Mouse (Mus musculus): ENCODE results near the gene Ms4a6c.
"Not testable (repeated sequence)": the region's sequence is repeated elsewhere in the genome, so short reads cannot be mapped to it uniquely, and the experiment has no call there.

Gene Ms4a6c

DNA sequence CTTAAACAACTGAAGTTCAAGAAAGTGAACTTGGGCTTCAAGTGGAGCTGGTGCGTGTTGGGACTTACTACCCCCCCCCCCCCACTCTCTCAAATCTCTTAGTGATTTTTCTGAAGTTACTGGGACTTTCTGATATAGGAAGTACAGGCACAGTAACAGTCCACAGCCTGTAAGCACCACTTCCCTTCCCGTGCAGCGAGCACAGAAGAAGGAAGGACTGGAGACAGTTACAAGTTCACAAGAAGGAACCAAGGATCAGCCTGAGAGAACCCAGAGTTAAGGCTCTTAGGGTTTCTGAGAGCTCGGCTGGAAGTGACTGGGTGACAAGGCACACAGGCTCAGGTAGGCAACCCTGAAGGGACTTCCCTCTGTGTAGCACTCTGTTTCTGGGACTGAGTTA is at the start of gene Ms4a6c:
Gene Ms4a6c (plus strand): TSS at position 152 of the 400 bp plus-strand sequence.
- not testable (repeated sequence) for DNase-seq (ENCODE audit: low spot score in 2 of 2)

- DNase-seq (ENCODE audit: low spot score in 2 of 2) = not testable (repeated sequence)
These were observed 38.0 kb upstream of the Ms4a6c start for GRCm38 (mm10) chr19:11431209-11431608.

- DNase-seq (ENCODE audit: low spot score in 2 of 2) = no peak
These were observed 33.9 kb upstream of the Ms4a6c start for GRCm38 (mm10) chr19:11435058-11435834.

DNA sequence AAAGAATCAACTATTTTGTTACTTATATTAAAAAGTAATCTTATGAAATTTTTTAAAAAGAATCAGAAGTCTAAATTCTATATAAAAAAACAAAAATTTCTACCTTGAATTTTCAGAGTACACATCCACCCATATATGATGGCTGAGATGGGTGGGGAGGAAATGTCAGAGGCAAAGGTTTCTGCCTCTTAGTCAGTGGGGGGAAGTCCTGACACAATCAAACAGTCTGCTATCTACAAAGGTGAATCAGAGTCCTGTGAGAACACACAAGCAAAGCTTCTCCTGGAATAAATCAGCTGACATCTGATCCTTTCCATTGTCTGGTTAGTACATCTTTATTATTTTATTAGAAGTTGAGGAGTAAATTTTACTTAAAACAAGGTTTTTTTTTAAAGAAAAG is 25.8 kb upstream of the Ms4a6c start, which contains the start of gene Ms4a4b:
Gene Ms4a4b (plus strand): TSS at position 216 of the 400 bp plus-strand sequence.
- no peak for DNase-seq (ENCODE audit: low spot score in 2 of 2)

DNA sequence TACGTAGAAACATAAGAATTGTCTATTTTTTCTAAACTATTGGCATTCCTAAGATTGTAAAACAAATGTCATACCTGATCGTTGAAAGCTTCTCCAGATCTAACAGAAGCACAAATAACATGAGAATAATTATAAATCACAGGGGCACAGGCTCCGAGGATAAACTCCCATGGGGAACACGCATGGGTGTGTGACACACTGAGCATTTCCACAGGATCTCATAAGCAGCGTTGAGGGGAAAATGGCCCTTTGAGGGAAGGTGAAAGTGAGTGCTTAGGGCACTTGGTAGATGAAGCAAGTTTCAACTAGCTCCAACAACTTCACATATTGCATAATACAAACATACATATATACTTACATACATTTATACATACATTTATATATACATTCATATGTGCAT is 25.2 kb upstream of the Ms4a6c start:
- DNase-seq (ENCODE audit: low spot score in 2 of 2) = no peak

- no peak for DNase-seq (ENCODE audit: low spot score in 2 of 2)
These were observed 21.9 kb upstream of the Ms4a6c start for GRCm38 (mm10) chr19:11447238-11447637.

GRCm38 (mm10) chr19:11459041-11459440 is 10.1 kb upstream of the Ms4a6c start:
- not testable (repeated sequence) for DNase-seq (ENCODE audit: low spot score in 2 of 2)

DNA sequence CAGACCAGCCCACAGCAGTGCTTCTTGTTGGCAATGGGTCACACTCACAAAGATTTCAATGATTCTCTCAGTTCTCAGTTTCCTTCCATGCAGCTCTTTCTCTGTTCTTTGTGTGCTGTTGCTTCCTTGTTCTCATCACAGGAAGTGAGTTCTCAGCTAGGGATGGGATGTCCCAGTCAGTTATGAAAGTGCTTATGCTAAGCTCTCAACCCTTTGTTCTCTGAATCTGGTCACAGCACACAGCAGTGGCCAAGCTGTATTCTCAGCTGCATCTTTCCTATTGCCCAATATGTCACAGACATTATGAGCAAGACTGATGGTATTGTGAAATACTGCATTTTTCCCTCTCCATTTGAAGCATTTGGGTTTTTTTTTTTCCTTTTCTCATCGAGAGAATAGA is 4.4 kb upstream of the Ms4a6c start:
- DNase-seq (ENCODE audit: low spot score in 2 of 2) = not testable (repeated sequence)

DNA sequence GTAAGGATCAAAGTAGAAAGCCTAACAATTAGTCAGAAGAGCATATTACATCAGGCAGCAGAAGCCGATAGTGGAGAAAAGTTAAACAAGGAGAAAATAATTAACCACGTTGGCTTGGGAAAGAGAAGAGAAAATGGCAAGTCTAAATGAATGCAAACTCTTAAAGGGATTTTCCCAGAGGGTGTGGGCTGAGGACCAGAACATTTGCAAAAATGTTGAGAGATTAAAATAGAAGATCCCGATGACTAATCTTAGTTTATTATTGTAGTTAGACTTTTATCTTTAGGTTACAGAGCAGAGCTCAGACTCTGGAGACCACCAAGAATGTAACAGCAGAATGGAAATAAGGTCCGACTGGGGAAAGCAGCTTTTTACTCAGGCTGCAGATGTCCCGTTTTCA is 2.7 kb upstream of the Ms4a6c start:
- no peak for DNase-seq (ENCODE audit: low spot score in 2 of 2)

- DNase-seq (ENCODE audit: low spot score in 2 of 2) = not testable (repeated sequence)
These were observed 805 bp upstream of the Ms4a6c start for GRCm38 (mm10) chr19:11468361-11468760.

DNA sequence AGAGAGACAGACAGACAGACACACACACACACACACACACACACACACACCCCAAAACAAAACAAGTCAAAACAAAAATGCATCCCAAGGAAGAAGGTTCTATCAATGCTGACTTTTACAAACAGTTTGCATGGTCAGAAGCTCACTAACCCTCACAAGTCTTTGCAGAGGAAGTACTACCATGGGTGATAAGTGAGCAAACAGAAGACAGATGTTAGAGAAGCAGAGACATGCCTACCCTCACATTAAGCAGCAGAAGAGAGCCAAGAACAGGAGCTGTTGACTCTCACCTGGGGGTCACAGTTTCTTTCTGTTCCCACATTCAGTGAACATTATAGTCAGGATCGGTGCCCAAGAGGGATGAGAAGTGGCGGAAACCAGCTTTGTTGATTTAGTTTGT is 10.5 kb downstream of the Ms4a6c start:
- DNase-seq (ENCODE audit: low spot score in 2 of 2) = no peak

- DNase-seq (ENCODE audit: low spot score in 2 of 2) = no peak
These were observed 13.5 kb downstream of the Ms4a6c start for GRCm38 (mm10) chr19:11482684-11483083.

DNA sequence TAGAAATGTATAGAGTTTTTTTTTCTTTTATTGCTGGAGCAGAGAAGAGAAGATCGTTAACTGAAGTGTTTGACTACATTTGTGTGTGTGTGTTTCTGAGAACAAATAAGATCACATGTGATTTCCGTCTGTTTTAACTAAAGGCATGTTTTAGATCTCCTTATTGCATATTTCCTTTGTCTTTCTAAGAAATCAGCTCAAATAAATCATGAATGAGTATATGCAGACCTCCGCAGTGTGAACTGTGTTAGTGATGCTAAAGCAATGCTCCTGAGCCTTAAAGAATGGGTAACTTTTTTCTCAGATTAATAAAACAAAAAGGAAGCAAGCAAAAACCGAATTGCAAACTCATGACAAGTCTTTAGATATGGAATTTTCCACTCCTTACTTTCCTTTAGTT is 14.8 kb downstream of the Ms4a6c start:
- DNase-seq (ENCODE audit: low spot score in 2 of 2) = no peak

GRCm38 (mm10) chr19:11484388-11484787 is 15.2 kb downstream of the Ms4a6c start:
- no peak for DNase-seq (ENCODE audit: low spot score in 2 of 2)

GRCm38 (mm10) chr19:11485266-11485665 is 16.1 kb downstream of the Ms4a6c start:
- no peak for DNase-seq (ENCODE audit: low spot score in 2 of 2)

DNA sequence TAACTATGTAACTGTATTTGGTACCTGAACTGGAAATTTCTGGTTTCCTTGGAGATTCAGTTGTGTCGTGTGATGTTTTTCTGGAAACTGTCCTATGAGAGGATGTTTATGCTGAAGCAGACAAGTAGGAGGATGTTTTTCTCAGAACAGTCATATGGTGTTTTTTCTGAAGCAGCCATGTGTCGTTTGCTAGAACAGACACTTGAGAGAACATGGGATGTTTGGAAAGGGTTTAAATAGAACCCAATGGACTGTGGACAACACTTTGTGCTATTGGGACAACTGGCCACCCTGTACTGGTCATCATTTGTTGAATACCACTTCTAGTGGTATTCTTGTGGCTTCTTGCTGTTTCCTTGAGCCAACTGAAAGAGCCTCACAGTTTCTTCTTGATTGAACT is 16.6 kb downstream of the Ms4a6c start, which contains the start of gene Gm8369:
Gene Gm8369 (plus strand): TSS at position 193 of the 400 bp plus-strand sequence.
- DNase-seq (ENCODE audit: low spot score in 2 of 2) = no peak

DNA sequence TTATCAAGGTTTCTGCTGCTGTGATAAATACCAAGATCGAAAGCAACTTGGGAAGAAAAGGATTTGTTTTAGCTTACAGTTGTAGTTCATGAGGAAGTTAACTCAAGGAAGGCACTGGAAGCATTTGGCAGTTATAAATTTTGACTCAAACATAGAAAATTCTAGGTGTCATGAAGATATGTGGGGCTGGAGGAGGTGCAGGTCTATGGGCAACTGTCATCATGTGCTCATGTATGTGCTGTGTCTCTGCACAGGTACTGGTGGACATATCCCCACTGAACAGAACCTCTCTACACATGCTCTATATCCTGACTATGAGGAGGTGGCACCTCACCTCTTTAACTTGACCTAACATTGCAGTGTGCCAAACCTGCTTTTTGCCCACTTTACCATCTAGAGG is 17.4 kb downstream of the Ms4a6c start:
- no peak for DNase-seq (ENCODE audit: low spot score in 2 of 2)

DNA sequence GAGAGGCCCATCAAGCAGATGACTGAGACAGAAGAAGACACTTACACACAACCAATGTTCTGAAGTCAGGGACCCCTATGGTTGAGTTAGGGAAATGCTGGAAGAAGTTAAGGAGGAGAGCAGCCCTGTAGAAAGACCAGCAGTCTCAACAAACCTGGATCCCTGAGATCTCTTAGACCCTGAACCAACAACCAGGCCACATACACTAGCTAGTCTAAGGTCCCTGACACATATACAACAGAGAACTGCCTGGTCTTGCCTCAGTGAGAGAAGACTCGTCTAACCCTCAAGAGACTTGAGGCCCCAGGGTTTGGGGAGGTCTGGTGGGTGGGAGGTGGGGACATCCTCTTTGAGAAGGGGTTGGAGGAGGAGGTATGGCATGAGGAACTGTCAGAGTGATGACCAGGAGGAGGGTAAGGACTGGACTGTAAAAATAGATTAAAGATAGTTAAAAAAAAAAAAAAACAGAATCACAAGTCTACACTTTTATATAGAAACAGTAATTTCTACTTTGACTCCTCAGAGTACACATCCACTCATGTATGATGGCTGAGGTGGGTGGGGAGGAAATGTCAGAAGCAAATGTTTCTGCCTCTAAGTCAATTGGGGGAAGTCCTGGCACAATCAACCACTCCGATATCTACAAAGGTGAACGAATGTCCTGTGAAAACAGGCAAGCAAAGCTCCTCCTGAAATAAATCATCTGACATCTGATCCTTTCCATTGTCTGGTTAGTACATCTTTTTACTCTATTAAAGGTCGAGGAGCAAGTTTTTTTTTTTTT is 22.4 kb downstream of the Ms4a6c start:
- no peak for DNase-seq (ENCODE audit: low spot score in 2 of 2)

DNA sequence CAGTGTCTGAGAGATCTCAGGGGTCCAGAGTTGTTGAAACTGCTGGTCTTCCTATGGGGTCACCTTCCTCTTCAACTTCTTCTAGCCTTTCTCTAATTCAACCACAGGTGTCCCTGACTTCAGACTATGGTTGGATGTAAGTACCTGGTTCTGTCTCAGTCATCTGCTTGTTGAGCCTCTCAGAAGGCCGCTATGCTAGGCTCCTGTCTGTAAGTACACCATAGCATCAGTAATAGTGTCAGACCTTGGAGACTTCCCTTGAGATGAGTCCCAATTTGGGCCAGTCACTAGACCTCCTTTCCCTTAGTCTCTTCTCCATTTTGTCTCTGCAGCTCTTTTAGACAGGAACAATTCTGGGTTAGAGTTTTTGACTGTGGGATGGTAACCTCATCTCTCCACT is 23.5 kb downstream of the Ms4a6c start:
- no peak for DNase-seq (ENCODE audit: low spot score in 2 of 2)

DNA sequence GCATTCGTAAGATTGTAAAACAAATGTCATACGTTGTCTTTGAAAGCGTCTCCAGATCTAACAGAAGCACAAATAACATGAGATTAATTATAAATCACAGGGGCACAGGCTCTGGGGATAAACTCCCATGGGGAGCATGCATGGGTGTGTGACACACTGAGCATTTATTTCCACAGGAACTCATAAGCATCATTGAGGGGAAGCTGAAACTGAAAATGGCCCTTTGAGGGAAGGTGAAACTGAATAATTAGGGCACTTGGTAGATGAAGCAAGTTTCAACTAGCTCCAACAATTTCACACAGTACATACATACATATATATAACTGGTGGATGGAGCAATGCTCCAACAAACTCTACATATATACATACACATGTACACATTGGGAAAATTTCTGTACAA is 25.4 kb downstream of the Ms4a6c start:
- DNase-seq (ENCODE audit: low spot score in 2 of 2) = no peak

DNA sequence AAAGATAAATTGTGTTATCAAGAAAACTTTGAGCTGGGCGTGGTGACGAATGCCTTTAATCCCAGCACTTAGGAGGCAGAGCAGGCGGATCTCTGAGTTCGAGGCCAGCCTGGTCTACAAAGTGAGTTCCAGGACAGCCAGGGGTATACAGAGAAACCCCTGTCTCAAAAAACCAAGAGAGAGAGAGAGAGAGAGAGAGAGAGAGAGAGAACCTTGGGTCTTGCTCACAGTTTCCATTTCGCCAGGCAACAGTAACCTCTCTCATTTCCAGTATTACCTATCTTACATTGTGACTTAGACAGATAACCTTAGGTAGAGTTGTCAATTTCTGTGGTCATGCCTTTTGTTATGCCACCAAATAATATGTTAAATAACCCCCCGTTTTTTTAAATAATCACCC is 27.2 kb downstream of the Ms4a6c start:
- DNase-seq (ENCODE audit: low spot score in 2 of 2) = no peak

DNA sequence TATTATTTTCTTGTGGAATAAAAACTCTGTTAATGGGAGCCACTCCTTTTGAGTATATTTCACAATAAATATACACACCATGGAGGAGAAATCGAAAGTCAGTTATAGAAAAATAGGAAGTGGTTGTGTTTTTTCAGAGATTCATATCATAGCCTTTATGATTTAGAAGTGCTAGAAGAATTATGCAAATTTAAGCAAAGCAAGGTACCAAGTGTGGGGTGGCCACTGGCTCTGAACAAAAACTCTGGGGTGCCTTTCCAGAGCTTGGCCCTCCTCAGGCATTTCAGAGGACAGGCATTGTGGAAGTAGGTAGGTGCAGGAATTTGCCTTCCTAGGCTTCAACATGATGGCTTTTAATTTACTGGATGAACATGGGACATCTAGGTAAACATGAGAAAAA is 28.1 kb downstream of the Ms4a6c start:
- not testable (repeated sequence) for DNase-seq (ENCODE audit: low spot score in 2 of 2)

DNA sequence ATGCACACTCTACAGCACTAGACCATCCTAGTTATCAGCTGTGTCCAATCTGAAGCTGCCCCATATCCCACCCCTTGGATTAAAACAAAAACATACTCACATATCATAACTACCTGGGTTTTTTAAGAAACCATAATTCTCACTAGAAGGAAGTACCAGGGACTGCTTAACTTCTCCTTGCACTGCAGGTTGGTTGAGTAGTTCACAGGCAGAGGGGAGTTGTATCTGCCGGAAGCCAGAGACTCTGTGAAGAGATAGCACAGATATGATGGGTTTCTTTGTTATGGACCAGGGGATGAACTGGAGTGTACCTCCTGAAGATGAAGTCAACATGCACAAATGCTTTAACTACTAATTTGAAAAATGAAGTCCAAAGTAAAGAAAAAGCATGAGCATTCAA is 31.6 kb downstream of the Ms4a6c start:
- DNase-seq (ENCODE audit: low spot score in 2 of 2) = no peak

Measured in frontal cortex, postnatal 14 days (tissue).